Mouse (Mus musculus) midbrain, embryonic 14.5 days (tissue): ENCODE measurements at regions not wholly inside any gene's neighbourhood (a gene's known extent, or its start where the extent isn't known, plus 50 kb on each side); places are given as distances from the start of the nearest gene placed in this dataset.

ENCODE experiments used
- ATAC-seq: fragments of 200-750 bp; cut with Nextera tagmentation; 2 replicates; pipeline ENCODE4 v1.8.0; 2017; ENCODE audit warnings: moderate number of reproducible peaks, moderate library complexity; ENCODE audit not compliant: low FRiP score, low TSS enrichment
- DNase-seq: peaks from one replicate; pipeline ENCODE4 v3.0.0-alpha.2; 2015
- H3K27ac ChIP-seq: fragments of 300-500 bp; sonication (generic); replicated peaks from 2 replicates; pipeline ENCODE4 v1.5.1; 2014; ENCODE audit warnings: mild to moderate bottlenecking, low read depth, low read length, moderate library complexity
- H3K27me3 ChIP-seq: fragments of 300-500 bp; sonication (generic); 2 replicates; pipeline ENCODE4 v1.6.1; 2014; ENCODE audit warnings: low read length, control low read depth, mixed read lengths; ENCODE audit not compliant: control insufficient read depth, insufficient read depth
- H3K36me3 ChIP-seq: fragments of 300-500 bp; sonication (generic); 2 replicates; pipeline ENCODE4 v1.6.1; 2014; ENCODE audit warnings: low read length, control low read depth; ENCODE audit not compliant: control insufficient read depth, insufficient read depth
- H3K4me1 ChIP-seq: fragments of 300-500 bp; sonication (generic); 2 replicates; pipeline ENCODE4 v1.6.1; 2014; ENCODE audit warnings: mild to moderate bottlenecking, antibody characterized with exemption, low read length, control low read depth; ENCODE audit not compliant: control insufficient read depth, insufficient read depth
- H3K4me2 ChIP-seq: fragments of 300-500 bp; sonication (generic); 2 replicates; pipeline ENCODE4 v1.6.1; 2014; ENCODE audit warnings: mild to moderate bottlenecking, low read length, moderate library complexity
- H3K4me3 ChIP-seq: fragments of 300-500 bp; sonication (generic); replicated peaks from 2 replicates; pipeline ENCODE4 v1.5.1; 2014; ENCODE audit warnings: low read depth, low read length
- H3K9ac ChIP-seq: fragments of 300-500 bp; sonication (generic); replicated peaks from 2 replicates; pipeline ENCODE4 v1.6.1; 2014; ENCODE audit warnings: mild to moderate bottlenecking, low read length, moderate library complexity
- H3K9me3 ChIP-seq: fragments of 300-500 bp; sonication (generic); 2 replicates; pipeline ENCODE4 v1.6.1; 2016; ENCODE audit warnings: low read length, control low read depth, mixed read lengths; ENCODE audit not compliant: control insufficient read depth
- WGBS: fragments of 180-500 bp; shearing (Covaris S2); extraction: QIAGEN DNeasy Blood & Tissue Kit; methylation state at CpG from one replicate; pipeline ENCODE4 v1.1.7; 2014; 5-methylcytosine and 5-hydroxymethylcytosine counted together

DNA sequence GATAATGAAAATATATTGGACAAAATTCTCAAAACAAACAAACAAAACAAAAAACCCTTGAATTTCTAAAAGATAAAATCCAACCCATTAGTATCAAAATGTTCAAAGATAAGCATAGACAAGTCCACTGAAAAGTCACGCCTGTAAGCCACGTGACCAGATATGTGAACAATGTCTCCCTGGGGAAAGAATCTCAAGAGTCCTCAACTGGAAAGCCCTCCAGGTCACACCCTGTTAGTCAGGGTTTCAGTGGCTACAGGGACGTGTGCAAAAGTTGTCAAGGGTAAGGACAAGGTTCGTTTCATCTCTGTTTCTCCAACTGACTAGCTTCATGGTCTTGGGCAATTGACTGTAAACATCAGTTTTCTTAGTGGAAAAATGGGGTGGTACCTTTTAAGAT is 90.4 kb upstream of the Rora start:
- DNase-seq (no peak), ATAC-seq (no peak)
- H3K4me1 ChIP-seq: no peaks in the 10 kb centered on the region
- H3K4me3 ChIP-seq: no peak overlapping the region
- H3K27ac ChIP-seq: no peak overlapping the region
- 74% methylated on average over 4 of the region's 4 CpGs for WGBS
- no peaks in the 10 kb centered on the region for H3K36me3 ChIP-seq
- H3K4me2 ChIP-seq: no peak overlapping the region
- H3K9ac ChIP-seq: no peak overlapping the region
- no peaks in the 10 kb centered on the region for H3K9me3 ChIP-seq
- no peaks in the 10 kb centered on the region for H3K27me3 ChIP-seq

- 43% methylated on average over 1 of the region's 1 CpGs for WGBS
- Histone ChIP-seq H3K9me3 (no peaks in the 10 kb centered on the region), H3K4me1 (no peaks in the 10 kb centered on the region), H3K9ac (no peak overlapping the region), H3K27me3 (no peaks in the 10 kb centered on the region), H3K36me3 (no peaks in the 10 kb centered on the region), H3K27ac (no peak overlapping the region), H3K4me2 (no peak overlapping the region), H3K4me3 (no peak overlapping the region)
- ATAC-seq (no peak), DNase-seq (no peak)
Measured at GRCm38 (mm10) chr9:68585751-68586150, 67.8 kb upstream of the Rora start.

DNA sequence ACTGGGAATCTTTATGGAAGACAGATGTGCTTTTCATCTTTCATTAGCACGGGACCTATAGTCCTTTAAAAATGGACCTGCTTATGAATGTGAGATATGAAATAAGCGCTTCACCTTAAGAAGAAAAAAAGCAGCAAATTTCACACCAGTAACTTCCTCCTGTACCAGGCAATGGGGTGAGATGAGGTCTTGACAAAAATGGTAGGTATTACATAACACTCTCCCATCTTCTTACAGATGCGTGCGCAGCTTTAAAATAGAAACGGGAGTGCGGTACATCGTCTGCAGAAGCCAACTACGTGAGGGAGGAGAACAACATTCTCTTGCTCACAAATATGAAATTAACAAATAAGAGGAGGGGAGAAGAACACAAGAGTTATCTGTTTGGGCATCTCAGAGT is 62.6 kb upstream of the Rora start:
- no peak overlapping the region for H3K4me3 ChIP-seq

GRCm38 (mm10) chr9:68592976-68593375 is 60.6 kb upstream of the Rora start:
- Histone ChIP-seq H3K27me3 (no peaks in the 10 kb centered on the region), H3K4me1 (no peaks in the 10 kb centered on the region), H3K9me3 (no peaks in the 10 kb centered on the region), H3K4me3 (no peak overlapping the region), H3K9ac (no peak overlapping the region), H3K4me2 (no peak overlapping the region), H3K27ac (no peak overlapping the region), H3K36me3 (no peaks in the 10 kb centered on the region)
- no peak for ATAC-seq
- WGBS: 93% methylated on average over 3 of the region's 3 CpGs
- no peak for DNase-seq

More for the DNA sequence above, 62.6 kb upstream of the Rora start:
- Histone ChIP-seq H3K9me3 (no peaks in the 10 kb centered on the region), H3K4me1 (no peaks in the 10 kb centered on the region), H3K27ac (no peak overlapping the region), H3K4me2 (no peak overlapping the region), H3K27me3 (no peaks in the 10 kb centered on the region), H3K36me3 (no peaks in the 10 kb centered on the region), H3K9ac (no peak overlapping the region)
- no peak for ATAC-seq
- no peak for DNase-seq
- WGBS: 94% methylated on average over 8 of the region's 8 CpGs

DNA sequence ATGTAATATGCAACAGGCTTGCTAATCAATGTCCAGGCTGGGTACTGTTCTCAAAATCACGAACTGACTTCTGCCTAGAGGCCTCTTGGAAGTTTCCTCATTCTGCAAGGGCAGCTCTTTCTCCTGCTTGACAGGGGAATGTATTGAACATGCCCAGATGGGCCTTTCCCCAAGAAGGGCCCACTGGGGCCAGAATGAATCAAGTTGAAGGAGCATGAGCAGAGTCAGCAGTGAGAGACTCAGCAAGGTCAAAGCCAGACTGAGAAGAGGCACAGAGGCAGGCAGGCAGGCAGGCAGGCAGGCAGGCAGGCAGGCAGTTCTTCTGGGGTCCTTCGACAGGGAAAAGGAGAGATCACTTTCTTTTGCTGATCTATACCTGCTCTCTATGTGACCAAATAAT is 59.0 kb upstream of the Rora start:
- no peak overlapping the region for H3K4me2 ChIP-seq
- no peaks in the 10 kb centered on the region for H3K27me3 ChIP-seq
- H3K36me3 ChIP-seq: no peaks in the 10 kb centered on the region
- no peak overlapping the region for H3K9ac ChIP-seq
- no peak overlapping the region for H3K4me3 ChIP-seq
- no peaks in the 10 kb centered on the region for H3K4me1 ChIP-seq
- H3K9me3 ChIP-seq: no peaks in the 10 kb centered on the region
- H3K27ac ChIP-seq: no peak overlapping the region
- ATAC-seq: no peak
- DNase-seq: no peak
- WGBS: 86% methylated on average over 2 of the region's 2 CpGs
